Mouse (Mus musculus): ENCODE measurements at regions not wholly inside any gene's neighbourhood (a gene's known extent, or its start where the extent isn't known, plus 50 kb on each side); places are given as distances from the start of the nearest gene placed in this dataset.

GRCm38 (mm10) chr5:43054586-43054985 is 178.4 kb upstream of the Cpeb2 start:
- no peak overlapping the region for H3K27ac ChIP-seq (ENCODE audit: low read length)
- H3K4me2 ChIP-seq (ENCODE audit: low read length) = no peak overlapping the region
- H3K27me3 ChIP-seq (ENCODE audit: control insufficient read depth, insufficient read depth, low read depth, low read length) = no peaks in the 10 kb centered on the region
- H3K4me1 ChIP-seq (ENCODE audit: control insufficient read depth, insufficient read depth, low read length) = no peaks in the 10 kb centered on the region
- 93% methylated on average over 8 of the region's 8 CpGs for WGBS
- H3K36me3 ChIP-seq (ENCODE audit: control insufficient read depth, insufficient read depth, low read length) = no peaks in the 10 kb centered on the region
- H3K4me3 ChIP-seq (ENCODE audit: low read depth, low read length) = no peak overlapping the region
- H3K9me3 ChIP-seq (replicated peaks; ENCODE audit: control insufficient read depth, low read length, poor library complexity, severe bottlenecking) = no peaks in the 10 kb centered on the region
- ATAC-seq = no peak
- no peak overlapping the region for H3K9ac ChIP-seq (ENCODE audit: low read depth, low read length)

GRCm38 (mm10) chr5:43055111-43055710 is 177.8 kb upstream of the Cpeb2 start:
- ATAC-seq = no peak
- Histone ChIP-seq H3K36me3 (ENCODE audit: control insufficient read depth, insufficient read depth, low read length) (no peaks in the 10 kb centered on the region), H3K27me3 (ENCODE audit: control insufficient read depth, insufficient read depth, low read depth, low read length) (no peaks in the 10 kb centered on the region), H3K9ac (ENCODE audit: low read depth, low read length) (no peak overlapping the region), H3K4me1 (ENCODE audit: control insufficient read depth, insufficient read depth, low read length) (no peaks in the 10 kb centered on the region), H3K9me3 (replicated peaks; ENCODE audit: control insufficient read depth, low read length, poor library complexity, severe bottlenecking) (no peaks in the 10 kb centered on the region), H3K4me2 (ENCODE audit: low read length) (no peak overlapping the region), H3K4me3 (ENCODE audit: low read depth, low read length) (no peak overlapping the region), H3K27ac (ENCODE audit: low read length) (no peak overlapping the region)
- 57% methylated on average over 4 of the region's 4 CpGs for WGBS

- no peak for ATAC-seq
- 96% methylated on average over 2 of the region's 2 CpGs for WGBS
- Histone ChIP-seq H3K36me3 (ENCODE audit: control insufficient read depth, insufficient read depth, low read length) (no peaks in the 10 kb centered on the region), H3K4me1 (ENCODE audit: control insufficient read depth, insufficient read depth, low read length) (no peaks in the 10 kb centered on the region), H3K4me3 (ENCODE audit: low read depth, low read length) (no peak overlapping the region), H3K9me3 (replicated peaks; ENCODE audit: control insufficient read depth, low read length, poor library complexity, severe bottlenecking) (no peaks in the 10 kb centered on the region), H3K4me2 (ENCODE audit: low read length) (no peak overlapping the region), H3K27ac (ENCODE audit: low read length) (no peak overlapping the region), H3K9ac (ENCODE audit: low read depth, low read length) (no peak overlapping the region), H3K27me3 (ENCODE audit: control insufficient read depth, insufficient read depth, low read depth, low read length) (no peaks in the 10 kb centered on the region)
Measured at GRCm38 (mm10) chr5:43056486-43056885, 176.5 kb upstream of the Cpeb2 start.

GRCm38 (mm10) chr5:43061243-43061642 is 171.7 kb upstream of the Cpeb2 start:
- H3K9me3 ChIP-seq (replicated peaks; ENCODE audit: control insufficient read depth, low read length, poor library complexity, severe bottlenecking) = no peaks in the 10 kb centered on the region
- 88% methylated on average over 2 of the region's 2 CpGs for WGBS
- no peak for ATAC-seq
- no peak overlapping the region for H3K4me2 ChIP-seq (ENCODE audit: low read length)
- no peaks in the 10 kb centered on the region for H3K36me3 ChIP-seq (ENCODE audit: control insufficient read depth, insufficient read depth, low read length)
- H3K27me3 ChIP-seq (ENCODE audit: control insufficient read depth, insufficient read depth, low read depth, low read length) = no peaks in the 10 kb centered on the region
- no peaks in the 10 kb centered on the region for H3K4me1 ChIP-seq (ENCODE audit: control insufficient read depth, insufficient read depth, low read length)
- H3K27ac ChIP-seq (ENCODE audit: low read length) = no peak overlapping the region
- no peak overlapping the region for H3K9ac ChIP-seq (ENCODE audit: low read depth, low read length)
- no peak overlapping the region for H3K4me3 ChIP-seq (ENCODE audit: low read depth, low read length)

GRCm38 (mm10) chr5:43061797-43062391 is 171.1 kb upstream of the Cpeb2 start:
- Histone ChIP-seq H3K27ac (ENCODE audit: low read length) (no peak overlapping the region), H3K36me3 (ENCODE audit: control insufficient read depth, insufficient read depth, low read length) (no peaks in the 10 kb centered on the region), H3K4me3 (ENCODE audit: low read depth, low read length) (no peak overlapping the region), H3K27me3 (ENCODE audit: control insufficient read depth, insufficient read depth, low read depth, low read length) (no peaks in the 10 kb centered on the region), H3K4me2 (ENCODE audit: low read length) (no peak overlapping the region), H3K9ac (ENCODE audit: low read depth, low read length) (no peak overlapping the region), H3K4me1 (ENCODE audit: control insufficient read depth, insufficient read depth, low read length) (no peaks in the 10 kb centered on the region), H3K9me3 (replicated peaks; ENCODE audit: control insufficient read depth, low read length, poor library complexity, severe bottlenecking) (no peaks in the 10 kb centered on the region)
- no peak for ATAC-seq
- WGBS = 92% methylated on average over 1 of the region's 1 CpGs

GRCm38 (mm10) chr5:43062499-43062898 is 170.5 kb upstream of the Cpeb2 start:
- 86% methylated on average over 1 of the region's 1 CpGs for WGBS
- no peaks in the 10 kb centered on the region for H3K27me3 ChIP-seq (ENCODE audit: control insufficient read depth, insufficient read depth, low read depth, low read length)
- no peaks in the 10 kb centered on the region for H3K4me1 ChIP-seq (ENCODE audit: control insufficient read depth, insufficient read depth, low read length)
- H3K4me2 ChIP-seq (ENCODE audit: low read length) = no peak overlapping the region
- H3K36me3 ChIP-seq (ENCODE audit: control insufficient read depth, insufficient read depth, low read length) = no peaks in the 10 kb centered on the region
- no peak for ATAC-seq
- no peaks in the 10 kb centered on the region for H3K9me3 ChIP-seq (replicated peaks; ENCODE audit: control insufficient read depth, low read length, poor library complexity, severe bottlenecking)
- no peak overlapping the region for H3K4me3 ChIP-seq (ENCODE audit: low read depth, low read length)
- H3K9ac ChIP-seq (ENCODE audit: low read depth, low read length) = no peak overlapping the region
- H3K27ac ChIP-seq (ENCODE audit: low read length) = no peak overlapping the region

- 80% methylated on average over 8 of the region's 8 CpGs for WGBS
- no peak for ATAC-seq
- no peaks in the 10 kb centered on the region for H3K4me1 ChIP-seq (ENCODE audit: control insufficient read depth, insufficient read depth, low read length)
Measured at GRCm38 (mm10) chr5:43063386-43063785, 169.6 kb upstream of the Cpeb2 start.

GRCm38 (mm10) chr5:43071541-43071940 is 161.4 kb upstream of the Cpeb2 start:
- H3K27ac ChIP-seq (ENCODE audit: low read length) = no peak overlapping the region
- no peaks in the 10 kb centered on the region for H3K9me3 ChIP-seq (replicated peaks; ENCODE audit: control insufficient read depth, low read length, poor library complexity, severe bottlenecking)
- ATAC-seq = no peak
- H3K4me1 ChIP-seq (ENCODE audit: control insufficient read depth, insufficient read depth, low read length) = no peaks in the 10 kb centered on the region
- H3K9ac ChIP-seq (ENCODE audit: low read depth, low read length) = no peak overlapping the region
- no peaks in the 10 kb centered on the region for H3K27me3 ChIP-seq (ENCODE audit: control insufficient read depth, insufficient read depth, low read depth, low read length)
- no peak overlapping the region for H3K4me3 ChIP-seq (ENCODE audit: low read depth, low read length)
- WGBS = 88% methylated on average over 3 of the region's 3 CpGs
- H3K36me3 ChIP-seq (ENCODE audit: control insufficient read depth, insufficient read depth, low read length) = no peaks in the 10 kb centered on the region
- H3K4me2 ChIP-seq (ENCODE audit: low read length) = no peak overlapping the region

More at GRCm38 (mm10) chr5:43063386-43063785, 169.6 kb upstream of the Cpeb2 start:
- Histone ChIP-seq H3K27me3 (ENCODE audit: control insufficient read depth, insufficient read depth, low read depth, low read length) (no peaks in the 10 kb centered on the region), H3K27ac (ENCODE audit: low read length) (no peak overlapping the region), H3K9me3 (replicated peaks; ENCODE audit: control insufficient read depth, low read length, poor library complexity, severe bottlenecking) (no peaks in the 10 kb centered on the region), H3K4me2 (ENCODE audit: low read length) (no peak overlapping the region), H3K9ac (ENCODE audit: low read depth, low read length) (no peak overlapping the region), H3K4me3 (ENCODE audit: low read depth, low read length) (no peak overlapping the region), H3K36me3 (ENCODE audit: control insufficient read depth, insufficient read depth, low read length) (no peaks in the 10 kb centered on the region)

GRCm38 (mm10) chr5:43072340-43072739 is 160.6 kb upstream of the Cpeb2 start:
- no peak overlapping the region for H3K4me2 ChIP-seq (ENCODE audit: low read length)
- no peaks in the 10 kb centered on the region for H3K36me3 ChIP-seq (ENCODE audit: control insufficient read depth, insufficient read depth, low read length)
- 91% methylated on average over 2 of the region's 2 CpGs for WGBS
- H3K4me1 ChIP-seq (ENCODE audit: control insufficient read depth, insufficient read depth, low read length) = no peaks in the 10 kb centered on the region
- H3K9me3 ChIP-seq (replicated peaks; ENCODE audit: control insufficient read depth, low read length, poor library complexity, severe bottlenecking) = no peaks in the 10 kb centered on the region
- H3K27ac ChIP-seq (ENCODE audit: low read length) = no peak overlapping the region
- H3K27me3 ChIP-seq (ENCODE audit: control insufficient read depth, insufficient read depth, low read depth, low read length) = no peaks in the 10 kb centered on the region
- ATAC-seq = no peak
- no peak overlapping the region for H3K4me3 ChIP-seq (ENCODE audit: low read depth, low read length)
- H3K9ac ChIP-seq (ENCODE audit: low read depth, low read length) = no peak overlapping the region
